In genomic region chr15:78875537-78875936, GRCm38 (mm10) we compare ENCODE assay signal across 9 mouse cellular contexts. TPM values are rescaled to one million over a fixed set of nuclear protein-coding genes. Genes with fewer than 3 reads are reported as not detected.
DNase-seq lines count a peak whose midpoint lies in the region; ATAC-seq and TF ChIP-seq lines count a peak whose summit lies in the region.
"Had no signal": no experiment of that assay in that cellular context is flagged by ENCODE, and none has a peak within 500 bp of the region (broad histone marks: within the 10 kb centered on the region; RNA-seq: fewer than 3 reads in every experiment).

No protein-coding gene starts in this region.

- no peaks in the 10 kb centered on the region for H3K27me3 ChIP-seq in heart, embryonic 16.5 days (ENCODE audit: control insufficient read depth, insufficient read depth, low read length)
- H3K27me3 ChIP-seq in heart, adult 2 months (ENCODE audit: control insufficient read depth, insufficient read depth, low read length), result no peaks in the 10 kb centered on the region
- no peaks in the 10 kb centered on the region for H3K27me3 ChIP-seq in hindbrain, embryonic 14.5 days (ENCODE audit: control insufficient read depth, insufficient read depth, low read length)
- no peaks in the 10 kb centered on the region for H3K27me3 ChIP-seq in midbrain, embryonic 13.5 days

- H3K4me2 ChIP-seq in heart, embryonic 16.5 days (ENCODE audit: low read depth, low read length), result peak overlapping the region; percentile 91
- H3K4me2 ChIP-seq in hindbrain, embryonic 14.5 days (replicated peaks), result peak overlapping the region; percentile 87
- H3K4me2 ChIP-seq in midbrain, embryonic 13.5 days (replicated peaks), result peak overlapping the region; percentile 83

- TF ChIP-seq CTCF in heart, adult 2 months (IDR thresholded peaks at IDR 0.05), result no peak
- TF ChIP-seq CTCF in bone marrow macrophage, adult 2 months (IDR thresholded peaks at IDR 0.05; ENCODE audit: low read depth, low read length), result no peak

- H3K79me2 ChIP-seq in heart, adult 2 months (replicated peaks; ENCODE audit: control insufficient read depth, insufficient read depth, low read length), result no peaks in the 10 kb centered on the region

- TF ChIP-seq POLR2A in heart, adult 2 months (IDR thresholded peaks at IDR 0.05; ENCODE audit: insufficient read depth, low read depth, low read length), result no peak
- TF ChIP-seq POLR2A in bone marrow macrophage, adult 2 months (IDR thresholded peaks at IDR 0.05; ENCODE audit: borderline replicate concordance, low read depth, low read length), result no peak

- H3K9me3 ChIP-seq in heart, embryonic 16.5 days (replicated peaks; ENCODE audit: control insufficient read depth, low read length), result no peaks in the 10 kb centered on the region
- no peaks in the 10 kb centered on the region for H3K9me3 ChIP-seq in hindbrain, embryonic 14.5 days (ENCODE audit: control insufficient read depth, low read length)
- H3K9me3 ChIP-seq in midbrain, embryonic 13.5 days, result no peaks in the 10 kb centered on the region

- H3K4me3 ChIP-seq in heart, embryonic 16.5 days (ENCODE audit: low read length), result no peak overlapping the region; the same call in 1 of the 2 replicates
- no peak overlapping the region for H3K4me3 ChIP-seq in heart, adult 2 months
- H3K4me3 ChIP-seq in bone marrow macrophage, adult 2 months (ENCODE audit: insufficient read depth, low read length), result no peak overlapping the region
- peak overlapping the region; percentile 69; the same call in 1 of the 2 replicates for H3K4me3 ChIP-seq in hindbrain, embryonic 14.5 days (replicated peaks; ENCODE audit: low read length)
- peak overlapping the region; percentile 78; the same call in 1 of the 2 replicates for H3K4me3 ChIP-seq in midbrain, embryonic 13.5 days (replicated peaks)

- no peak for TF ChIP-seq EP300 in heart, adult 2 months (IDR thresholded peaks at IDR 0.05; ENCODE audit: insufficient read depth, low read depth, low read length)

- 80% methylated on average over 5 of the region's 5 CpGs for WGBS in heart, embryonic 16.5 days
- 93% methylated on average over 5 of the region's 5 CpGs for WGBS in heart, adult 2 months
- 81% methylated on average over 5 of the region's 5 CpGs for WGBS in hindbrain, embryonic 14.5 days
- WGBS in midbrain, embryonic 13.5 days, result 78% methylated on average over 5 of the region's 5 CpGs

- H3K9ac ChIP-seq in heart, embryonic 16.5 days (ENCODE audit: low read length), result peak overlapping the region; percentile 95
- H3K9ac ChIP-seq in heart, adult 2 months (ENCODE audit: low read depth, low read length), result no peak overlapping the region
- H3K9ac ChIP-seq in hindbrain, embryonic 14.5 days, result peak overlapping the region; percentile 82
- H3K9ac ChIP-seq in midbrain, embryonic 13.5 days (replicated peaks), result 0 out of 2 replicates have a peak overlapping the region, but pooled peaks have one; percentile 87

- intact Hi-C loops in heart, adult 2 months (cut with DNase I), result no loop called here
- intact Hi-C loops in gastrocnemius, postnatal 36 days (cut with DNase I), result no loop called here

- no peak for DNase-seq in heart, adult 2 months
- DNase-seq in hindbrain, embryonic 14.5 days (ENCODE audit: low spot score), result no peak
- no peak for DNase-seq in gastrocnemius, postnatal 36 days
- no peak for DNase-seq in adrenal gland, postnatal 14 days
- DNase-seq in gastrocnemius, postnatal 4 days (ENCODE audit: low spot score in 2 of 2), result no peak

- peak overlapping the region; percentile 99 for H3K27ac ChIP-seq in heart, embryonic 16.5 days (ENCODE audit: low read length)
- no peak overlapping the region for H3K27ac ChIP-seq in heart, adult 2 months
- H3K27ac ChIP-seq in bone marrow macrophage, adult 2 months (ENCODE audit: insufficient read depth, low read depth, low read length), result 0 out of 2 replicates have a peak overlapping the region, but pooled peaks have one; percentile 40
- H3K27ac ChIP-seq in hindbrain, embryonic 14.5 days, result peak overlapping the region; percentile 99
- H3K27ac ChIP-seq in midbrain, embryonic 13.5 days, result peak overlapping the region; percentile 99

- H3K36me3 ChIP-seq in heart, embryonic 16.5 days (ENCODE audit: control insufficient read depth, insufficient read depth), result no peaks in the 10 kb centered on the region
- no peaks in the 10 kb centered on the region for H3K36me3 ChIP-seq in heart, adult 2 months (ENCODE audit: control insufficient read depth, insufficient read depth, low read length)
- H3K36me3 ChIP-seq in hindbrain, embryonic 14.5 days (replicated peaks; ENCODE audit: control insufficient read depth, insufficient read depth), result peaks cover 9% of the 10 kb centered on the region; the same call in 1 of the 2 replicates
- 0 out of 2 replicates have a peak, but pooled peaks cover 5% of the 10 kb centered on the region for H3K36me3 ChIP-seq in midbrain, embryonic 13.5 days

- peaks cover 21% of the 10 kb centered on the region for H3K4me1 ChIP-seq in heart, embryonic 16.5 days (ENCODE audit: control insufficient read depth, insufficient read depth, low read length)
- peaks cover 5% of the 10 kb centered on the region for H3K4me1 ChIP-seq in heart, adult 2 months (ENCODE audit: control insufficient read depth, insufficient read depth, low read length)
- H3K4me1 ChIP-seq in bone marrow macrophage, adult 2 months (ENCODE audit: control insufficient read depth, insufficient read depth, low read length), result peaks cover 19% of the 10 kb centered on the region
- H3K4me1 ChIP-seq in hindbrain, embryonic 14.5 days (replicated peaks; ENCODE audit: control insufficient read depth, insufficient read depth, low read length), result peaks cover 23% of the 10 kb centered on the region
- H3K4me1 ChIP-seq in midbrain, embryonic 13.5 days (replicated peaks), result peaks cover 39% of the 10 kb centered on the region

- ATAC-seq in heart, embryonic 16.5 days (replicated peaks; ENCODE audit: extremely low read depth, insufficient read depth, low FRiP score), result no peak
- ATAC-seq in hindbrain, embryonic 14.5 days (ENCODE audit: low FRiP score), result no peak
- ATAC-seq in midbrain, embryonic 13.5 days, result no peak

RNA-seq across cellular contexts. Expression of gene Gga1, which starts 1.5 kb away (rescaled TPM):
- 44.9 and 48.9 TPM in 2 replicates for polyA plus RNA-seq in heart, embryonic 16.5 days (2015; fragmentation: Nextera tagmentation; extraction: Ambion mirVana)
- total RNA-seq in heart, adult 2 months (2021), result 10 to 100 TPM; 42.2 to 44.4 TPM
- polyA plus RNA-seq in heart, adult 2 months (2012; rRNA removed), result 44.7 and 52.7 TPM in 2 replicates
- polyA plus RNA-seq in bone marrow macrophage, adult 2 months (2012; ENCODE audit: insufficient read depth, insufficient read length, missing spikeins), result 68.7 and 76.5 TPM in 2 replicates
- 40.1 and 43.0 TPM in 2 replicates for polyA plus RNA-seq in hindbrain, embryonic 14.5 days (2014; fragmentation: Nextera tagmentation; extraction: Ambion mirVana)
- 47.8 and 49.2 TPM in 2 replicates for polyA plus RNA-seq in midbrain, embryonic 13.5 days (2015; fragmentation: Nextera tagmentation; extraction: Ambion mirVana)
- 10 to 100 TPM; 34.1 to 34.9 TPM for total RNA-seq in gastrocnemius, postnatal 36 days (2021)
- 51.7 and 52.0 TPM in 2 replicates for total RNA-seq in adrenal gland, postnatal 14 days (2021)
- 10 to 100 TPM; 36.8 to 40.9 TPM for total RNA-seq in gastrocnemius, postnatal 4 days (2021)

RNA-seq across cellular contexts. Expression of gene Lgals2, which starts 20.2 kb away (rescaled TPM):
- 2.2 TPM in 1 of 2 replicates, not detected in the other for polyA plus RNA-seq in heart, embryonic 16.5 days (2015; fragmentation: Nextera tagmentation; extraction: Ambion mirVana)
- not detected for total RNA-seq in heart, adult 2 months (2021)
- 0.59 and 1.5 TPM in 2 replicates for polyA plus RNA-seq in heart, adult 2 months (2012; rRNA removed)
- polyA plus RNA-seq in bone marrow macrophage, adult 2 months (2012; ENCODE audit: insufficient read depth, insufficient read length, missing spikeins), result not detected in 2 replicates
- not detected in 2 replicates for polyA plus RNA-seq in hindbrain, embryonic 14.5 days (2014; fragmentation: Nextera tagmentation; extraction: Ambion mirVana)
- 1.1 TPM in 1 of 2 replicates, not detected in the other for polyA plus RNA-seq in midbrain, embryonic 13.5 days (2015; fragmentation: Nextera tagmentation; extraction: Ambion mirVana)
- total RNA-seq in gastrocnemius, postnatal 36 days (2021), result not detected
- total RNA-seq in adrenal gland, postnatal 14 days (2021), result 0.85 TPM in 1 of 2 replicates, not detected in the other
- total RNA-seq in gastrocnemius, postnatal 4 days (2021), result not detected

RNA-seq across cellular contexts. Expression of gene Gm49510, which starts 23.9 kb away (rescaled TPM):
- 0.20 and 0.41 TPM in 2 replicates for polyA plus RNA-seq in heart, embryonic 16.5 days (2015; fragmentation: Nextera tagmentation; extraction: Ambion mirVana)
- not detected for total RNA-seq in heart, adult 2 months (2021)
- polyA plus RNA-seq in heart, adult 2 months (2012; rRNA removed), result 0.04 TPM in 1 of 2 replicates, not detected in the other
- not detected in 2 replicates for polyA plus RNA-seq in bone marrow macrophage, adult 2 months (2012; ENCODE audit: insufficient read depth, insufficient read length, missing spikeins)
- 0.16 TPM in 1 of 2 replicates, not detected in the other for polyA plus RNA-seq in hindbrain, embryonic 14.5 days (2014; fragmentation: Nextera tagmentation; extraction: Ambion mirVana)
- 0.12 TPM in 1 of 2 replicates, not detected in the other for polyA plus RNA-seq in midbrain, embryonic 13.5 days (2015; fragmentation: Nextera tagmentation; extraction: Ambion mirVana)
- not detected for total RNA-seq in gastrocnemius, postnatal 36 days (2021)
- total RNA-seq in adrenal gland, postnatal 14 days (2021), result not detected in 2 replicates
- not detected for total RNA-seq in gastrocnemius, postnatal 4 days (2021)
- total RNA-seq: liver, adult 2 months had no signal
- polyA plus RNA-seq: liver, adult 2 months had no signal

RNA-seq across cellular contexts. Expression of gene Sh3bp1, which starts 24.0 kb away (rescaled TPM):
- 19.8 and 20.0 TPM in 2 replicates for polyA plus RNA-seq in heart, embryonic 16.5 days (2015; fragmentation: Nextera tagmentation; extraction: Ambion mirVana)
- total RNA-seq in heart, adult 2 months (2021), result 1 to 10 TPM; 2.6 to 3.3 TPM
- polyA plus RNA-seq in heart, adult 2 months (2012; rRNA removed), result 12.6 and 19.2 TPM in 2 replicates
- 158 and 180 TPM in 2 replicates for polyA plus RNA-seq in bone marrow macrophage, adult 2 months (2012; ENCODE audit: insufficient read depth, insufficient read length, missing spikeins)
- 3.7 and 5.5 TPM in 2 replicates for polyA plus RNA-seq in hindbrain, embryonic 14.5 days (2014; fragmentation: Nextera tagmentation; extraction: Ambion mirVana)
- 2.5 and 4.9 TPM in 2 replicates for polyA plus RNA-seq in midbrain, embryonic 13.5 days (2015; fragmentation: Nextera tagmentation; extraction: Ambion mirVana)
- 1 to 10 TPM; 2.0 to 2.1 TPM for total RNA-seq in gastrocnemius, postnatal 36 days (2021)
- 6.6 and 15.2 TPM in 2 replicates for total RNA-seq in adrenal gland, postnatal 14 days (2021)
- total RNA-seq in gastrocnemius, postnatal 4 days (2021), result 10 to 100 TPM; 14.6 to 16.4 TPM

RNA-seq across cellular contexts. Expression of gene Cdc42ep1, which starts 33.1 kb away (rescaled TPM):
- 29.4 and 38.7 TPM in 2 replicates for polyA plus RNA-seq in heart, embryonic 16.5 days (2015; fragmentation: Nextera tagmentation; extraction: Ambion mirVana)
- total RNA-seq in heart, adult 2 months (2021), result 10 to 100 TPM; 30.8 to 37.1 TPM
- polyA plus RNA-seq in heart, adult 2 months (2012; rRNA removed), result 62.3 and 71.8 TPM in 2 replicates
- polyA plus RNA-seq in bone marrow macrophage, adult 2 months (2012; ENCODE audit: insufficient read depth, insufficient read length, missing spikeins), result 0.31 and 0.36 TPM in 2 replicates
- 10.7 and 11.2 TPM in 2 replicates for polyA plus RNA-seq in hindbrain, embryonic 14.5 days (2014; fragmentation: Nextera tagmentation; extraction: Ambion mirVana)
- polyA plus RNA-seq in midbrain, embryonic 13.5 days (2015; fragmentation: Nextera tagmentation; extraction: Ambion mirVana), result 7.0 and 8.5 TPM in 2 replicates
- 10 to 100 TPM in 1 of 2 experiments, 1 to 10 TPM in 1; 9.4 to 10.7 TPM for total RNA-seq in gastrocnemius, postnatal 36 days (2021)
- 44.5 and 45.1 TPM in 2 replicates for total RNA-seq in adrenal gland, postnatal 14 days (2021)
- total RNA-seq in gastrocnemius, postnatal 4 days (2021), result 10 to 100 TPM; 43.2 to 47.6 TPM

Comparison
In these comparisons a context has a peak if more than half of its experiments do, and no peak if none do; other contexts are left out.
1. H3K4me3 ChIP-seq: peak in hindbrain, embryonic 14.5 days (single experiment) and midbrain, embryonic 13.5 days (single experiment); none in heart, embryonic 16.5 days (single experiment), heart, adult 2 months (single experiment) and bone marrow macrophage, adult 2 months (single experiment).
2. Peak in every context shown above with its lines, with median percentiles within 50 percentile points of each other: H3K4me2 ChIP-seq.